Mouse (Mus musculus) gastrocnemius, postnatal 14 days (tissue): ENCODE data around the gene Robo3. TPM values are rescaled to one million over a fixed set of nuclear protein-coding genes. Genes with fewer than 3 reads are reported as not detected.

Experiments
- DNase-seq: peaks from one replicate; pipeline ENCODE4 v3.0.0; 2021; ENCODE audit warnings: mixed read lengths
- intact Hi-C: fragments of 180-260 bp; cut with DNase I; formaldehyde crosslinking; loops from one replicate; pipeline ENCODE4 v1.15.1; 2025; ENCODE audit warnings: low total_unique reads
- total RNA-seq, 2 experiments: library from RNA; stranded (reverse); gene quantifications; 2 replicates each; pipeline ENCODE4 v1.2.3; 2021

Gene Robo3
- total RNA-seq, 2 experiments from 2014 or later: not detected

DNA sequence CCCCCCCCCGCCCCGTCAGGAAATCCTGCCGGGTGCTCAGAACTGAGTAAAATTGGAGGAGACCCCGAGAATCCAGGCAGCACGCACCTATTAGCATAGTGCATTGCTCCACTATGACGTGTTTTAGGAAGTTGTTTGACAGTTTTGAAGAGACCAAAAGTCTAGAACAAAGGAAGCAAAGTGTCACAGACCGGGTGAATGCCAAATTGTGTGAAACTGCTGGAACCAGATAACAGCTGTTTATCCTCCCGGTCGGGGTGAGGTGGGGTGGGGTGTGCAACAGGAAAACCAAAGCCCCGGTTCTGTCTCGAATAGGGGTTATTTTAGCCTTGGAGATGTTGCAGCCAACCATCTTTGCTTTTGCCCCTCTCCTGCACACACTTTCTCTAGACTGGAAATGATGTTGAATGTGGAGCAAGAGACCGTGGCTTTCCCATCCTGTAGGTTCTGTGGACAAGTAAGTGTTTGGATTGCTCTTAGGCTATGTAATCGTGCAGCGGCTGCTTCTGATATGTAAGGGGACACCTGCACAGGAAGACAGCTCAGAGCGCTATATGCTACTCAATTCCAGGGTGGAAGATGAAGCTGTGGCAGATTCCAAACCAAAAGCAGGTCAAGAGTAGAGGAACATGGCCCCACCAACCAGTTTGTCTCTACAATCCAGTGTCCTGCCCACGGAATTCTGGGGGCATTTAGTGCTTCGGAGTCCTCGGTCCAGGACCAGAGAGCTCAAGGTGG lies 946 bp upstream of the Robo3 start:
- DNase-seq: no peak
- intact Hi-C loops: loop anchor here (5.0 kb wide), 1 partner anchor 198 kb away; no protein-coding TSS in a partner anchor

DNA sequence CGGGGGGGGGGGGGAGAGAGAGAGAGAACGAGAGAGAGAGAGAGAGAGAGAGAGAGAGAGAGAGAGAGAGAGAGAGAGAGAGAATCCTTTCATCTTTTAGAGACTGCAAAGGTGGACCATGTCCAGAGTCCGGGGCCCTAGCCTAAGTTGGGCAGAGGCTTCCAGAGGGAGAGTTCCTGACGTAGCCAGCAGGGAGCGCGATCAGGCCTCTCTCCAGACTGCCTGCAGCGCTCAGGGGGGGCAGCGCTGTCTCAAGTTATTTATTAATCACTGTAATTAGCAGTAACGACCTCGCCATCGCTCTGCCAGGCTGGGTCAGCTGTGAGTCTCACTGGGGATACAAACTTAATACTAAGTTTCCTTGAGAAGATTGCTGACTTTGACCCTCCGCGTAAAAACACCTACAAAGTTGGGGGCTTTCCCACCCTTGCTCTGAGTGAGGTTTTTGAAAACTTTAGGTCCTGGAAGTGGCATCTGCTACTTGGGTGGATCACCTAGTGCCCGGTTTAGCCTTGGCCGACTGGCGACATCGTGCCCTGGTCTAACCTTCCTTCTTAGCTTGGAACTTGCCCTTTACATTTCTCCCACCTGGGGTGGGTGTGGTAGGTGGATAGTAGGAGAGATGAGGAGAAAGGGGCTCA lies 900 bp downstream of the Robo3 start:
- peak; percentile 61 for DNase-seq
- intact Hi-C loops: loop anchor here (5.0 kb wide), 1 partner anchor 200 kb away; no protein-coding TSS in a partner anchor

DNA sequence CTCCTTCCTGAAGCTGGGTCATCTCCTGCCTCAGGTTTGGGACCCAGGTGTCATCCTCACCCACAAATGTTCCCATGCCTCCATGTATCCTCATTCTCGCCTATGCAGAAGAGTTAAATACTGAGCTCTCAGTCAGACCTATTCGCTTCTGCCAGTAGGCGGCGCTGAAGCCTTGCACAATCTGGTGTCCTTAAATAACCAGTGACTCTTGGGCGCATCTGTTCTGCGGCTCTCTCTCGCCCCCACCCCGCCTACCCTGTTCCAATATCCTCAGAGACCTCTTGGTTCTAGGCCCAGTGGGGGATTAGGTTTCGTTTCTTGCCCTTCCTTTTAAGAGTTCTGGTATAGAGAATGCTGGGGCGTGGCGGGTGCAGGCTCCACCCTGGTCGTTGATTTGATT lies 2.5 kb downstream of the Robo3 start:
- DNase-seq: peak; percentile 88
- intact Hi-C loops: loop anchor here (5.0 kb wide), 1 partner anchor 202 kb away; no protein-coding TSS in a partner anchor

DNA sequence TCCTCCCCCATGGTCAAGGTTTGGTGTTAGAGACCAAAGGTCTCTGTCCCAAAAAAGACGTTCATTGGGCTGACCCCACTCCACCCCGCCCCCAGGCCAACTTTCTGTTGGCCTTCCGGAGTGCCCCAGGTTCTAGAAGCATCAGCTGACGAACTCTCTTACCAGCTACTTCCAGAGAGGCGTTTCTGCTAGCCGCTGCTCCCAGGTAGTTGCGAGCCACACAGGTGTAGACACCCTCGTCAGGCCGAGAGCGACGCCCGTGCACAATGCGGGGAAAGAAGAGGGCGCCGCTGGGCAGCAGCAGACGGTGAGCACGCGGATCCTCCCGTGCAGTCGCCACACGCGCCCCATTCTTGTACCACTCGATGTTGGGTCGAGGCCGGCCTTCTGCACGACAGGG lies 3.7 kb downstream of the Robo3 start:
- no peak for DNase-seq
- intact Hi-C loops: loop anchor here (2.0 kb wide), 1 partner anchor 27 kb away; no protein-coding TSS in a partner anchor

GRCm38 (mm10) chr9:37421239-37421638 lies 11.8 kb downstream of the Robo3 start:
- no peak for DNase-seq
- intact Hi-C loops: no loop called here

GRCm38 (mm10) chr9:37420676-37421075 lies 12.4 kb downstream of the Robo3 start:
- intact Hi-C loops: no loop called here
- DNase-seq: peak; percentile 79

GRCm38 (mm10) chr9:37418791-37419190 lies 14.3 kb downstream of the Robo3 start:
- no peak for DNase-seq
- intact Hi-C loops: no loop called here

GRCm38 (mm10) chr9:37414666-37415065 lies 18.4 kb downstream of the Robo3 start:
- DNase-seq: no peak
- intact Hi-C loops: no loop called here

DNA sequence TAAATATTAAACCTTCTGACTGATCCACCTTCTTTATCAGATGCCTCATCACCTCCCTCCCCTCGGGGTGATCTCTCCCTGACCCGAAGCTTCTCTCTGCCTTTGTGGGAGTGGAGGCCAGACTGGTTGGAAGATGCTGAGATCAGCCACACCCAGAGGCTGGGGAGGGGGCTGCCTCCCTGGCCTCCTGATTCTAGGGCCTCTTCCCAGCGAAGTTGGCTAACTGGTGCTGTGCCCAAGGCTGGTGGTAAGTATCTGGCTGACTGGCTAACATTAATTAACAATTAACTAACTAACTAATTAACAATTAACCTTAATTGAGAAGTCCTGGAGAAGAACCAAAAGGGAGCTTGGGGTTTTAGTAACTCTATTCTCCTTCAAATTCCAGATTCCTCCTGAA lies 20.1 kb downstream of the Robo3 start:
- intact Hi-C loops: no loop called here
- no peak for DNase-seq

GRCm38 (mm10) chr9:37409698-37410445 lies 23.2 kb downstream of the Robo3 start:
- DNase-seq: no peak
- intact Hi-C loops: no loop called here

GRCm38 (mm10) chr9:37407850-37408502 lies 25.1 kb downstream of the Robo3 start:
- no peak for DNase-seq
- intact Hi-C loops: no loop called here

DNA sequence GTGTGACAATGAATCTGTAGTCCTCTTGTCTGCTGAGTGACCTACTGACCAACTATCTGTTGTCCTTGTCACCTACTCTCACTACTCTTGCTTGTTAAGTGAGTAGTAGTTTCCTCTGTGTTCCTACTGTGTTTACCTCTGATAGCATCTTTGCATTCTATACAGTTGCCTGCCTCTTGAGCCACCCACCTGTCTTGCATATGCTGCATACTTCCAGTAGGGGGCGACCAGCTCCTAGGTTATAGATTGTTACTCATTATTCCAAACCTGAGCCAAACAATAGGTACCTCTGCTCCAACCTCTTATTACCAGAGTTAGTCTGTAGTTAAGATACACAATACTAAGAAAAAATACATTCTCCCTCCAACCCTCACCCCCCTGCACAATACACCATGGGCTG lies 26.7 kb downstream of the Robo3 start:
- no peak for DNase-seq
- intact Hi-C loops: no loop called here

DNA sequence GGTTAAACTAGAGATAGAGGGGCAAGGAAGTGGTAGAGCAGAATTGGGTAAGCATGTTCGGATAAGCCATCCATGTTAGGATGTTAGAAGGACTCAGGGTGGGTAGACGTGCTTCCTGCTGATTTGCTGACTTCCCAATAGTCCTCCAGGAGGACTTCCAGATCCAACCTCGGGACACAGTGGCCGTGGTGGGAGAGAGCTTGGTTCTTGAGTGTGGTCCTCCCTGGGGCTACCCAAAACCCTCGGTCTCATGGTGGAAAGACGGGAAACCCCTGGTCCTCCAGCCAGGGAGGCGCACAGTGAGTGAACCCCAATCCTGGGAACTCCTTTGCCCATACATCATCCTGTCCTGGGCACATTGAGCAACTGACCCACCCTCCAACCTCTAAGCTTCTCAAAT lies 30.0 kb downstream of the Robo3 start:
- intact Hi-C loops: no loop called here
- no peak for DNase-seq

- no peak for DNase-seq
- intact Hi-C loops: no loop called here
Measured at GRCm38 (mm10) chr9:37402501-37402900, 30.5 kb downstream of the Robo3 start.

DNA sequence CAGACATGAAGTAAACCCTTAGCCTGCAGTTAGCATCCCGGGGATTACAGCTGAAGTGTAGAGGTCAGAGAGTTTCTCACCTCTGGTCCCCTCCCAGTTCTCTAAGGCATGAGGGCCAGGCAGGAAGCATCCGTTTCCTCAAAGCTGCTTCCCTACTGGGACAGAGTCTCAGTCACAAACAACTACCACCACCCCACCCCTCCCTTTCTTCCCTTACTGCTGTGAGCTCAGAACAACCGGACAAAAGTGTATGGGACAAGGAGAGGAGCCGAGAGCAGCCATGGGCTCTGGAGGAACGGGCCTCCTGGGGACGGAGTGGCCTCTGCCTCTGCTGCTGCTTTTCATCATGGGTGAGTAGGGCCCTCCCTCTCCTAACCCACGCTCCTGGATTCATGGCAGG lies 31.2 kb downstream of the Robo3 start, which contains the start of gene Robo4:
TSS of gene Robo4 (plus strand) at position 96 of the 400 bp plus-strand sequence.
- intact Hi-C loops: no loop called here
- no peak for DNase-seq

DNA sequence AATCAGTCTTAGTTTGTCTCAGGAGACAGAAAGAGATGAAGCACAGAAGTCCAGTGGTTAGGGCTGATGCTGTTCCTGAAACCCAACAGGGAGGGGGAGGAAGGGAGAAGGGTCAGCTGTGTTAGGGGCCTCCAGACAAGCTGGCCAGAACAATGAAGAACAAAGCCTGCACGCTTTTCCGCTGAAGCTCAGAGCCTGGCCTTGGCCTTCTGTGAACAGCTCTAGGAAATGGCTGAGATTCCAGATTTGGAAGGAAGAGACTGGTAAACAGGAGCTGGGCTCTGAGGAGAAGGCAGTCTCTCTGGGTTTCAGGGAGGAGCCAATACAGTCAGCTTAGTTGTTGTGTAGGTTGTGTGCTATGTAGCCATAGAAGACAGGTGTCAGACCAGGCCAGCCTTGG lies 32.5 kb downstream of the Robo3 start:
- no peak for DNase-seq
- intact Hi-C loops: no loop called here

- intact Hi-C loops: no loop called here
- no peak for DNase-seq
Measured at GRCm38 (mm10) chr9:37393482-37394131, 39.4 kb downstream of the Robo3 start.

DNA sequence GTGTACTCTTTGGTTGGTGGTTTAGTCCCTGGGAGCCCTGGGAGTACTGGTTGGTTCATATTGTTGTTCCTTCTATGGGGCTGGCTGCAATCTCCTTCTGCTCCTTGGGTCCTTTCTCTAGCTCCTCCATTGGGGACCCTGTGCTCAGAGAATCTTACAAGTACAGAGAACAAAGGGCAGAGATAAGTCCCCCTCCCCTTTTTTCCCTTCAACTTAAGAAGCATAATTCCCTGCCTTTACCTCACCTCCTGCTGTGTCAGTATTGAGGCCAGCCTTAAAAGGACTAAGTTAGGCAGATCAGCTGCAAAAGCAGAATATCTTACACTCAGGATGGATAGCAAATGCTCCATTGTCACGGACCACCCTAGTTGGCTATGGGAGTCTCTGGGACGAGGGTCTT lies 41.0 kb downstream of the Robo3 start:
- no peak for DNase-seq
- intact Hi-C loops: no loop called here

DNA sequence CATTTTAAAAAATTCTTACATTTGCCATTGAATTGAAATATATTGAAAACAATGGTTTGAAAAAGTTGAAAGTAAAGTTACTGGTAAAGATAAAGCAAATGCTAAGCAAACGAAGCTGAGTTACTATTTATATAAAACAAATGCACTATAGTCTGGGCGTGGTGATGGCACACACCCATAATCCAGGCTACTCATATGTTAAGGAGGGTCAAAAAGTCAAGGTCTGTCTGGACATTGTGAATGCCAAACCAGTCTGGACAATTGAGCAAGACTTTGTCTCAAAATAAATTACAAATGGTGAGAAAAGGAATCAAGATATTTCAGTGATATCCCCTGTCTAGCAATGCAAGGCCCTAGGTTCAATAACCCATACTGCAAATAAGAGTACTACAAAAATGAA lies 42.2 kb downstream of the Robo3 start:
- DNase-seq: no peak
- intact Hi-C loops: no loop called here
